Mouse (Mus musculus) myocyte (in vitro differentiated cells): ENCODE results near the gene Nfatc2. TPM values are rescaled to one million over a fixed set of nuclear protein-coding genes. Genes with fewer than 3 reads are reported as not detected.
A peak's percentile ranks its signal among the peaks of the same experiment; 100 is the strongest.

Experiments used
- H3K27me3 ChIP-seq: one replicate; pipeline ENCODE4 v1.6.1; 2011; ENCODE audit not compliant: control insufficient read depth, insufficient read depth, insufficient read length
- H3K36me3 ChIP-seq: one replicate; pipeline ENCODE4 v1.6.1; 2011; ENCODE audit not compliant: control insufficient read depth, insufficient read depth
- H3K4me2 ChIP-seq: one replicate; pipeline ENCODE4 v1.6.1; 2011; ENCODE audit warnings: low read depth, control low read depth
- H3K4me3 ChIP-seq: one replicate; pipeline ENCODE4 v1.5.1; 2011; ENCODE audit warnings: mild to moderate bottlenecking, control low read depth, moderate library complexity
- H3K79me2 ChIP-seq: one replicate; pipeline ENCODE4 v1.6.1; 2011; ENCODE audit not compliant: control insufficient read depth, insufficient read depth
- H3ac ChIP-seq: one replicate; pipeline ENCODE4 v1.6.1; 2011; ENCODE audit not compliant: control insufficient read depth, insufficient read length
- CEBPB ChIP-seq: IDR thresholded peaks from 2 replicates; pipeline ENCODE4 v1.6.1; 2011; ENCODE audit warnings: mild to moderate bottlenecking, moderate library complexity; ENCODE audit not compliant: poor library complexity, insufficient read depth, severe bottlenecking
- E2F4 ChIP-seq: IDR thresholded peaks from one replicate; pipeline ENCODE4 v1.6.1; 2011; ENCODE audit warnings: mild to moderate bottlenecking, control low read depth, moderate library complexity; ENCODE audit not compliant: insufficient read depth
- MAX ChIP-seq: IDR thresholded peaks from one replicate; pipeline ENCODE4 v1.6.1; 2011; ENCODE audit warnings: low read depth, mild to moderate bottlenecking, control low read depth
- MYOD1 ChIP-seq, 3 experiments: IDR thresholded peaks; one replicate each; pipeline ENCODE4 v1.6.1; 2011; ENCODE audit warnings: control low read depth in 2 of 3, low read depth in 2 of 3, mild to moderate bottlenecking in 2 of 3, moderate library complexity in 1 of 3; ENCODE audit not compliant: insufficient read length in 2 of 3, control insufficient read depth in 1 of 3
- MYOG ChIP-seq, 3 experiments: IDR thresholded peaks; one replicate each; pipeline ENCODE4 v1.6.1; 2011; ENCODE audit warnings: control low read depth in 2 of 3, low read depth in 2 of 3, mild to moderate bottlenecking in 2 of 3; ENCODE audit not compliant: insufficient read length in 2 of 3, control insufficient read depth in 1 of 3, insufficient read depth in 1 of 3
- POLR2A ChIP-seq: IDR thresholded peaks from one replicate; pipeline ENCODE4 v1.6.1; 2011; ENCODE audit warnings: low read depth, mild to moderate bottlenecking, control low read depth, moderate library complexity; ENCODE audit not compliant: insufficient read length
- POLR2AphosphoS2 ChIP-seq: IDR thresholded peaks from one replicate; pipeline ENCODE4 v1.6.1; 2011; ENCODE audit warnings: low read depth, control low read depth; ENCODE audit not compliant: insufficient read length
- REST ChIP-seq: IDR thresholded peaks from one replicate; pipeline ENCODE4 v1.6.1; 2011; ENCODE audit warnings: mild to moderate bottlenecking, control low read depth, moderate library complexity; ENCODE audit not compliant: insufficient read depth, insufficient read length
- SRF ChIP-seq: IDR thresholded peaks from one replicate; pipeline ENCODE4 v1.6.1; 2011; ENCODE audit warnings: low read depth; ENCODE audit not compliant: control insufficient read depth, insufficient read length
- TCF12 ChIP-seq: IDR thresholded peaks from one replicate; pipeline ENCODE4 v1.6.1; 2011; ENCODE audit warnings: mild to moderate bottlenecking, control low read depth; ENCODE audit not compliant: poor library complexity, insufficient read depth, severe bottlenecking
- TCF3 ChIP-seq: IDR thresholded peaks from one replicate; pipeline ENCODE4 v1.6.1; 2011; ENCODE audit warnings: low read depth, control low read depth; ENCODE audit not compliant: insufficient read length
- USF1 ChIP-seq: IDR thresholded peaks from one replicate; pipeline ENCODE4 v1.6.1; 2011; ENCODE audit warnings: low read depth, mild to moderate bottlenecking, control low read depth, moderate library complexity
- polyA plus RNA-seq: library from polyadenylated mRNA; unstranded; fragments of >200 nt; fragmentation: generic; extraction: Trizol; gene quantifications from one replicate; pipeline ENCODE4 v1.2.1, GENCODE M21; 2012; ENCODE audit warnings: missing spikeins

The Nfatc2 gene
- polyA plus RNA-seq, 1 experiment, result 0.55 TPM

DNA sequence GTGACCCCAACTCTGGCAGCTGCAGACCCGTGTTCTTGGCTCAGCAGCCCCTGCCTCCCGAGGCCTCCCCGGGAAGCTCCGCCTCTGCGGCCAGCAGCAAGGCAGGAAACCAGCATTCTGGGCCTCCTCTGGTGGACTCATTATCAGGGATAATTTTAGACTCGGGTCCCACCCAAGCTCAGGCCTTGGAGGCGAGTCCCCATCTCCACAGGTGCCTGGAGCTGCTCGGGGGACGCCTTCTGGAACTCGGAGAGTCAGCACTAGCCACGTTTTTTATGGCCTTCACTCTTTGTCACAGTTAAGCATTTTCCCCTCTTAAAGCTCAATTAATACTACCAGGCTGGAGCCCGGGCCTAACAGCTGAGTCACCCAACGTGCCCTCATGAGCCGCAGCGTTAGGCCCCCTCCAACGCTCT is 3.2 kb upstream of the Nfatc2 start:
- H3K36me3 ChIP-seq, result no peaks in the 10 kb centered on the region
- TF ChIP-seq MYOG (IDR thresholded peaks at IDR 0.05; ENCODE audit: control insufficient read depth in 1 of 3, insufficient read depth in 1 of 3, insufficient read length in 2 of 3, low read depth in 2 of 3) (peak in 1 of 3 experiments; percentile 41), USF1 (no peak)
- no peaks in the 10 kb centered on the region for H3K79me2 ChIP-seq
- no peak overlapping the region for H3ac ChIP-seq
- no peaks in the 10 kb centered on the region for H3K27me3 ChIP-seq
- H3K4me3 ChIP-seq, result no peak overlapping the region
- peak overlapping the region; percentile 34 for H3K4me2 ChIP-seq

DNA sequence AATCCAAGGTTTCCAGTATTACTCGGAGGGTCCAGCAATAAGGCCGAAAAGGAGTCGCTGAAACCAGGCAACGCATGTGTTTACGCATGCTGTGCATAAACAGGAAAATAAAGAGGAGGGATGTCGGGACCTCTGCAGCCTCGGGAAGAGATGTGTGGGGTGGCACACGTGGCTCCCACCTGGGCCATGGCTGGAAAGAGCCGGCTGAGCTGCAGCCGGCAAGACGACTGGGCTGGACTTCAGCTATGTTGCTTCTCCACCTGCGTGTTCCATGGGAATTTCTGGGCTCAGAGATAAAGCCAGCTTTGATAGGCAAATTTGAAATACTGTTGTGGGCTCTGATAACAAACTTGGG is 907 bp upstream of the Nfatc2 start:
- TF ChIP-seq POLR2A (no peak), MAX (no peak), MYOG (IDR thresholded peaks at IDR 0.05; ENCODE audit: control insufficient read depth in 1 of 3, insufficient read depth in 1 of 3, insufficient read length in 2 of 3, low read depth in 2 of 3) (no peak), TCF12 (no peak), TCF3 (no peak), SRF (no peak), MYOD1 (IDR thresholded peaks at IDR 0.05; ENCODE audit: control insufficient read depth in 1 of 3, insufficient read length in 2 of 3, low read depth in 2 of 3) (no peak), CEBPB (no peak), REST (no peak), E2F4 (no peak), POLR2AphosphoS2 (no peak), USF1 (no peak)

DNA sequence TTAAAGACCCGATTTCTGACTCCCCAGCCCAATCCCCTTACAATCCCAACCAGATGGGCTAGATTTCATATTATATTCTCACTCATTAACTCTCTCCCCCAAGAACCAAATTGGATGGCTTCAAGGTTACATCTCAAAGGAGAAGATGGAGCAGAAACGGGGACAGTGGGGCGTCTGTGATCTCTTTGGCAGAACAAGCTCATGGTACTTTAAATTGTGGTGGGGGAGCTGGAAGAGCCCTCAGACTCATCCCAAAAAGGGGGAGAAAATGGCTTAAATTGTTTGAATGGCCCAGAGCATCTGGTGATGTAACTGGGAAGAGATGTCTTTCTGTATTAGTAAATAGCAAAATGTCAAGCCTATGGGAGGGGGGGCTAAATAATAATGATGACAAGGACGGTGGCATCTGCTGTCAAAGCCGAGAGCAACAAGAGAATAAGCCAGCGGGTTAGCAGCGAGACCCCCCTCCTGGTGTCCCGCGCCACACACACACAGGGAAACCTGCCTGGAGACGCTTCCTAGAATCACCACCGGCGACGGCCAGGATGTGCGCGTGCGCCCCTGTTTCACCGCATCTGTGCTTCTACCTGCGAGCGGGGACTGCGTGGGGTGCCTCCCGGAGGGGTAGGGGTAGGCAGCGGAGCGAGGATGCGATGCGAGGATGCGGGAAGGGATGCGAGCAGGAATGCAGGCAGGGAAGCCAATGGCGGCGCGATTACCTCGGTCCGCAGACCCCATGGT is 537 bp downstream of the Nfatc2 start:
- Histone ChIP-seq H3K36me3 (no peaks in the 10 kb centered on the region), H3ac (peak overlapping the region; percentile 16), H3K79me2 (no peaks in the 10 kb centered on the region), H3K4me3 (peak overlapping the region; percentile 20), H3K27me3 (no peaks in the 10 kb centered on the region), H3K4me2 (peak overlapping the region; percentile 94)
- TF ChIP-seq MYOG (IDR thresholded peaks at IDR 0.05; ENCODE audit: control insufficient read depth in 1 of 3, insufficient read depth in 1 of 3, insufficient read length in 2 of 3, low read depth in 2 of 3), result no peak
- TF ChIP-seq MYOD1 (IDR thresholded peaks at IDR 0.05; ENCODE audit: control insufficient read depth in 1 of 3, insufficient read length in 2 of 3, low read depth in 2 of 3), result no peak
- no peak for TF ChIP-seq TCF3
- TF ChIP-seq POLR2A, result no peak
- TF ChIP-seq SRF, result no peak
- TF ChIP-seq MAX, result no peak
- no peak for TF ChIP-seq USF1
- no peak for TF ChIP-seq POLR2AphosphoS2

More for the DNA sequence above, 907 bp upstream of the Nfatc2 start:
- H3K36me3 ChIP-seq, result no peaks in the 10 kb centered on the region
- H3ac ChIP-seq, result no peak overlapping the region
- peak overlapping the region; percentile 94 for H3K4me2 ChIP-seq
- no peaks in the 10 kb centered on the region for H3K27me3 ChIP-seq
- peak overlapping the region; percentile 20 for H3K4me3 ChIP-seq
- no peaks in the 10 kb centered on the region for H3K79me2 ChIP-seq

DNA sequence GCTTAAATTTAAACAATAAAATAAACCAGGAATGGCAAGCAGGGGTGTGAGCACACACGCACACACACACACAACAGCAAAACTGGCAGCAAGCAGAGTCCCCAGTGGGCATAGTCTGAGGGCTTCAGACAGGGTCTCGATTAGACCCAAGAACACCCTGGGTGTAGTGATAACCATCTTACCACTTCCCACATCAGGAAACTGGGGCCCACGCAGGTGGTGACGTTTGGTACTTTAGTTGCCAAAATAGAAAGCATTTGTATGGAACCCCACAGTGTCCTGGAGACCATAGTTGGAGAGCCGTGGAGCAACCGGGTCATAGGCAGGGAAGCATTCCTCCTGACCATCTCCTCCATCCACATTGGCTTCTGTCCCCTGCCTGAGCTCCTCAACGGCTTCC is 5.8 kb downstream of the Nfatc2 start:
- Histone ChIP-seq H3K36me3 (no peaks in the 10 kb centered on the region), H3ac (no peak overlapping the region), H3K4me3 (no peak overlapping the region), H3K4me2 (no peak overlapping the region), H3K27me3 (no peaks in the 10 kb centered on the region), H3K79me2 (no peaks in the 10 kb centered on the region)
- no peak for TF ChIP-seq REST
- no peak for TF ChIP-seq E2F4
- no peak for TF ChIP-seq TCF12
- no peak for TF ChIP-seq SRF
- no peak for TF ChIP-seq MAX

DNA sequence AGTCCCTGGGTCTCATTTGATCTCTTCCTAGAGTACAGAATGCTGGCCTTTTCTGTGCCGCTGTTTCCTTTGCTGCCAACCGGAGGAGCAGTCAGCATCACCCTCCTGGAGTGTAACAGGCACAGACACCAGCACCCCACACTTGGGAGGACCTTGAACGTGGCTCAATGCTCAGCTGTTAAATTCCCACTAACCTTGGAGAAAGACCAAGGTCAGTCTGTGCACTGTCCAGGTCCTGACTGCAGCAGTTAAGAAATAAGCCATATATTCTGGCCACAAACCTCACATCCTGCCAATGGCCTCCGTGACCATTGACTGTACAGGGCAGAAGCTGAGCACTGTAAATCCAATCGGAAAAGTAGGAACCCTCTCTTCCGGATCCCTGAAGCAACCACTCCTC is 7.8 kb downstream of the Nfatc2 start:
- H3K27me3 ChIP-seq, result no peaks in the 10 kb centered on the region
- H3K4me3 ChIP-seq, result no peak overlapping the region
- H3K36me3 ChIP-seq, result no peaks in the 10 kb centered on the region
- H3K79me2 ChIP-seq, result no peaks in the 10 kb centered on the region
- no peak overlapping the region for H3ac ChIP-seq
- TF ChIP-seq TCF12 (no peak), MYOG (IDR thresholded peaks at IDR 0.05; ENCODE audit: control insufficient read depth in 1 of 3, insufficient read depth in 1 of 3, insufficient read length in 2 of 3, low read depth in 2 of 3) (no peak), POLR2AphosphoS2 (no peak), MYOD1 (IDR thresholded peaks at IDR 0.05; ENCODE audit: control insufficient read depth in 1 of 3, insufficient read length in 2 of 3, low read depth in 2 of 3) (no peak), TCF3 (no peak), CEBPB (no peak), REST (no peak), POLR2A (no peak), E2F4 (no peak), MAX (no peak), SRF (no peak), USF1 (no peak)
- H3K4me2 ChIP-seq, result no peak overlapping the region
